Mouse (Mus musculus): ENCODE data around the gene Polr3f. TPM values are rescaled to one million over a fixed set of nuclear protein-coding genes. Genes with fewer than 3 reads are reported as not detected.

Polr3f gene
- polyA plus RNA-seq, 1 experiment from 2014 or later: 34.8 TPM

- peaks cover 74% of the 10 kb centered on the region for H3K36me3 ChIP-seq
- ATAC-seq (ENCODE audit: insufficient number of reproducible peaks, insufficient read depth, low FRiP score, low TSS enrichment): no peak
- H3K4me1 ChIP-seq: no peaks in the 10 kb centered on the region
- H3K4me3 ChIP-seq: no peak overlapping the region
- H3K4me2 ChIP-seq (replicated peaks): no peak overlapping the region
- H3K27ac ChIP-seq: no peak overlapping the region
- no peaks in the 10 kb centered on the region for H3K27me3 ChIP-seq
- no peaks in the 10 kb centered on the region for H3K9me3 ChIP-seq
- H3K9ac ChIP-seq: no peak overlapping the region
- 88% methylated on average over 4 of the region's 4 CpGs for WGBS
Measured at GRCm38 (mm10) chr2:144541246-144541645, 13.7 kb downstream of the Polr3f start.

- no peak overlapping the region for H3K4me2 ChIP-seq (replicated peaks)
- H3K4me1 ChIP-seq: no peaks in the 10 kb centered on the region
- H3K9ac ChIP-seq: no peak overlapping the region
- 92% methylated on average over 6 of the region's 6 CpGs for WGBS
- H3K27me3 ChIP-seq: no peaks in the 10 kb centered on the region
- peaks cover 59% of the 10 kb centered on the region for H3K36me3 ChIP-seq
- H3K9me3 ChIP-seq: no peaks in the 10 kb centered on the region
- no peak for ATAC-seq (ENCODE audit: insufficient number of reproducible peaks, insufficient read depth, low FRiP score, low TSS enrichment)
- no peak overlapping the region for H3K27ac ChIP-seq
- H3K4me3 ChIP-seq: no peak overlapping the region
Measured at GRCm38 (mm10) chr2:144543670-144544069, 16.2 kb downstream of the Polr3f start.

GRCm38 (mm10) chr2:144544630-144545029 is 17.1 kb downstream of the Polr3f start:
- no peaks in the 10 kb centered on the region for H3K27me3 ChIP-seq
- H3K9ac ChIP-seq: no peak overlapping the region
- WGBS: 81% methylated on average over 6 of the region's 6 CpGs
- no peak overlapping the region for H3K27ac ChIP-seq
- H3K9me3 ChIP-seq: no peaks in the 10 kb centered on the region
- no peak overlapping the region for H3K4me2 ChIP-seq (replicated peaks)
- no peaks in the 10 kb centered on the region; the same call in 1 of the 2 replicates for H3K4me1 ChIP-seq
- H3K4me3 ChIP-seq: no peak overlapping the region
- H3K36me3 ChIP-seq: peaks cover 50% of the 10 kb centered on the region
- ATAC-seq (ENCODE audit: insufficient number of reproducible peaks, insufficient read depth, low FRiP score, low TSS enrichment): no peak

- Histone ChIP-seq H3K36me3 (peaks cover 45% of the 10 kb centered on the region), H3K4me3 (no peak overlapping the region), H3K4me2 (replicated peaks) (no peak overlapping the region), H3K27me3 (no peaks in the 10 kb centered on the region), H3K4me1 (peaks cover 3% of the 10 kb centered on the region; the same call in 1 of the 2 replicates), H3K27ac (no peak overlapping the region), H3K9ac (no peak overlapping the region), H3K9me3 (no peaks in the 10 kb centered on the region)
- 93% methylated on average over 2 of the region's 2 CpGs for WGBS
- ATAC-seq (ENCODE audit: insufficient number of reproducible peaks, insufficient read depth, low FRiP score, low TSS enrichment): no peak
Measured at GRCm38 (mm10) chr2:144545061-144545460, 17.5 kb downstream of the Polr3f start.

GRCm38 (mm10) chr2:144545481-144545880 is 18.0 kb downstream of the Polr3f start:
- no peak overlapping the region for H3K4me3 ChIP-seq
- no peaks in the 10 kb centered on the region for H3K27me3 ChIP-seq
- H3K4me2 ChIP-seq (replicated peaks): no peak overlapping the region
- H3K9me3 ChIP-seq: no peaks in the 10 kb centered on the region
- WGBS: 60% methylated on average over 1 of the region's 1 CpGs
- ATAC-seq (ENCODE audit: insufficient number of reproducible peaks, insufficient read depth, low FRiP score, low TSS enrichment): no peak
- peaks cover 41% of the 10 kb centered on the region for H3K36me3 ChIP-seq
- no peak overlapping the region for H3K27ac ChIP-seq
- H3K9ac ChIP-seq: no peak overlapping the region
- H3K4me1 ChIP-seq: peaks cover 3% of the 10 kb centered on the region; the same call in 1 of the 2 replicates

- WGBS: 56% methylated on average over 4 of the region's 4 CpGs
- H3K27ac ChIP-seq: no peak overlapping the region
- H3K4me2 ChIP-seq (replicated peaks): no peak overlapping the region
- no peak overlapping the region for H3K4me3 ChIP-seq
- H3K27me3 ChIP-seq: no peaks in the 10 kb centered on the region
- H3K9ac ChIP-seq: no peak overlapping the region
- no peaks in the 10 kb centered on the region for H3K9me3 ChIP-seq
- peaks cover 36% of the 10 kb centered on the region for H3K36me3 ChIP-seq
- ATAC-seq (ENCODE audit: insufficient number of reproducible peaks, insufficient read depth, low FRiP score, low TSS enrichment): no peak
- H3K4me1 ChIP-seq: peaks cover 3% of the 10 kb centered on the region; the same call in 1 of the 2 replicates
Measured at GRCm38 (mm10) chr2:144547559-144547958, 20.0 kb downstream of the Polr3f start.

GRCm38 (mm10) chr2:144550529-144550928 is 23.0 kb downstream of the Polr3f start, which contains the start of gene Rbbp9:
Rbbp9 (minus strand) TSS chr2:144550869.
- Histone ChIP-seq H3K4me3 (peak within 1 kb of the TSS; percentile 73), H3K9ac (peak within 1 kb of the TSS; percentile 72), H3K36me3 (peaks cover 13% of the 10 kb centered on the region), H3K27ac (peak within 1 kb of the TSS; percentile 85), H3K4me1 (peaks cover 3% of the 10 kb centered on the region; the same call in 1 of the 2 replicates), H3K27me3 (no peaks in the 10 kb centered on the region), H3K9me3 (no peaks in the 10 kb centered on the region), H3K4me2 (replicated peaks) (peak within 1 kb of the TSS; percentile 61)
- WGBS: under 1% methylated on average over 17 of the region's 17 CpGs
- peak; percentile 95 for ATAC-seq (ENCODE audit: insufficient number of reproducible peaks, insufficient read depth, low FRiP score, low TSS enrichment)

- Histone ChIP-seq H3K4me3 (no peak overlapping the region), H3K36me3 (no peaks in the 10 kb centered on the region), H3K27ac (no peak overlapping the region), H3K27me3 (no peaks in the 10 kb centered on the region), H3K9ac (no peak overlapping the region), H3K9me3 (no peaks in the 10 kb centered on the region), H3K4me1 (peaks cover 15% of the 10 kb centered on the region), H3K4me2 (replicated peaks) (no peak overlapping the region)
- WGBS: 93% methylated on average over 3 of the region's 3 CpGs
- ATAC-seq (ENCODE audit: insufficient number of reproducible peaks, insufficient read depth, low FRiP score, low TSS enrichment): no peak
Measured at GRCm38 (mm10) chr2:144553905-144554304, 26.4 kb downstream of the Polr3f start.

- no peaks in the 10 kb centered on the region for H3K9me3 ChIP-seq
- ATAC-seq (ENCODE audit: insufficient number of reproducible peaks, insufficient read depth, low FRiP score, low TSS enrichment): 0 out of 2 replicates have a peak, but pooled peaks have one; percentile 7
- H3K4me3 ChIP-seq: peak overlapping the region; percentile 79
- 2% methylated on average over 14 of the region's 14 CpGs for WGBS
- H3K4me2 ChIP-seq (replicated peaks): peak overlapping the region; percentile 60
- peak overlapping the region; percentile 93 for H3K27ac ChIP-seq
- H3K36me3 ChIP-seq: peaks cover 8% of the 10 kb centered on the region
- H3K9ac ChIP-seq: peak overlapping the region; percentile 68
- no peaks in the 10 kb centered on the region for H3K27me3 ChIP-seq
- H3K4me1 ChIP-seq: peaks cover 12% of the 10 kb centered on the region
Measured at GRCm38 (mm10) chr2:144555286-144555819, 27.8 kb downstream of the Polr3f start.

- Histone ChIP-seq H3K36me3 (peaks cover 8% of the 10 kb centered on the region), H3K4me3 (peak within 1 kb of the TSS; percentile 79), H3K27me3 (no peaks in the 10 kb centered on the region), H3K9me3 (no peaks in the 10 kb centered on the region), H3K9ac (peak within 1 kb of the TSS; percentile 76), H3K27ac (peak within 1 kb of the TSS; percentile 93), H3K4me2 (replicated peaks) (peak within 1 kb of the TSS; percentile 64), H3K4me1 (peaks cover 12% of the 10 kb centered on the region)
- ATAC-seq (ENCODE audit: insufficient number of reproducible peaks, insufficient read depth, low FRiP score, low TSS enrichment): peak; percentile 95
- WGBS: under 1% methylated on average over 44 of the region's 44 CpGs
Measured at GRCm38 (mm10) chr2:144555820-144556552, 28.5 kb downstream of the Polr3f start, which contains the start of gene Sec23b. Sec23b (plus strand) TSS chr2:144556229.

- Histone ChIP-seq H3K9ac (no peak overlapping the region), H3K9me3 (no peaks in the 10 kb centered on the region), H3K4me3 (no peak overlapping the region), H3K4me2 (replicated peaks) (no peak overlapping the region), H3K4me1 (no peaks in the 10 kb centered on the region), H3K36me3 (peaks cover 53% of the 10 kb centered on the region), H3K27me3 (no peaks in the 10 kb centered on the region), H3K27ac (no peak overlapping the region)
- WGBS: 81% methylated on average over 4 of the region's 4 CpGs
- ATAC-seq (ENCODE audit: insufficient number of reproducible peaks, insufficient read depth, low FRiP score, low TSS enrichment): no peak
Measured at GRCm38 (mm10) chr2:144588723-144589122, 61.2 kb downstream of the Polr3f start.

Measured in embryonic facial prominence, embryonic 12.5 days (tissue).